In genomic region chr3:54475879-54476278, GRCm38 (mm10) we compare ENCODE assay signal across 17 mouse cellular contexts.
"Had no signal": no experiment of that assay in that cellular context is flagged by ENCODE, and none has a peak within 500 bp of the region (broad histone marks: within the 10 kb centered on the region; RNA-seq: fewer than 3 reads in every experiment).

No protein-coding gene starts in this region.

- H3K27ac ChIP-seq: lung, embryonic 15.5 days; macrophage; midbrain, embryonic 13.5 days; midbrain, embryonic 15.5 days; neural tube, embryonic 12.5 days; stomach, embryonic 15.5 days; stomach, postnatal 0 days had no signal

- H3K27me3 ChIP-seq: lung, embryonic 15.5 days; megakaryocyte, embryonic 14.5 days; midbrain, embryonic 13.5 days; midbrain, embryonic 15.5 days; neural tube, embryonic 12.5 days; stomach, embryonic 15.5 days had no signal

- H3K4me2 ChIP-seq: lung, embryonic 15.5 days; midbrain, embryonic 11.5 days; midbrain, embryonic 13.5 days; midbrain, embryonic 15.5 days; neural tube, embryonic 12.5 days; stomach, embryonic 15.5 days had no signal

- DNase-seq: lung, adult 2 months; lung, postnatal 14 days; lung, postnatal 36 days; right cerebral cortex, postnatal 14 days; thymus, adult 2 months; thymus, postnatal 25 days; thymus, postnatal 4 days had no signal

- H3K9me3 ChIP-seq: lung, embryonic 15.5 days; megakaryocyte, embryonic 14.5 days; midbrain, embryonic 13.5 days; midbrain, embryonic 15.5 days; neural tube, embryonic 12.5 days; stomach, embryonic 15.5 days had no signal

- ATAC-seq: lung, postnatal 0 days; midbrain, embryonic 13.5 days; midbrain, embryonic 15.5 days had no signal

- H3K4me1 ChIP-seq: megakaryocyte, embryonic 14.5 days; midbrain, embryonic 13.5 days; midbrain, embryonic 15.5 days; neural tube, embryonic 12.5 days had no signal

- H3K36me3 ChIP-seq: lung, embryonic 15.5 days; midbrain, embryonic 13.5 days; midbrain, embryonic 15.5 days; neural tube, embryonic 12.5 days; stomach, embryonic 15.5 days had no signal

- H3K4me3 ChIP-seq: lung, embryonic 15.5 days; megakaryocyte, embryonic 14.5 days; midbrain, embryonic 13.5 days; midbrain, embryonic 15.5 days; neural tube, embryonic 12.5 days; stomach, embryonic 15.5 days had no signal

- H3K9ac ChIP-seq: lung, embryonic 15.5 days; midbrain, embryonic 13.5 days; midbrain, embryonic 15.5 days; neural tube, embryonic 12.5 days; stomach, embryonic 15.5 days had no signal
